Mouse (Mus musculus): ENCODE data around the gene Themis3. TPM values are rescaled to one million over a fixed set of nuclear protein-coding genes. Genes with fewer than 3 reads are reported as not detected.

Themis3 gene
- not detected in 2 replicates for polyA plus RNA-seq (2016; fragmentation: Nextera tagmentation; extraction: Ambion mirVana)

DNA sequence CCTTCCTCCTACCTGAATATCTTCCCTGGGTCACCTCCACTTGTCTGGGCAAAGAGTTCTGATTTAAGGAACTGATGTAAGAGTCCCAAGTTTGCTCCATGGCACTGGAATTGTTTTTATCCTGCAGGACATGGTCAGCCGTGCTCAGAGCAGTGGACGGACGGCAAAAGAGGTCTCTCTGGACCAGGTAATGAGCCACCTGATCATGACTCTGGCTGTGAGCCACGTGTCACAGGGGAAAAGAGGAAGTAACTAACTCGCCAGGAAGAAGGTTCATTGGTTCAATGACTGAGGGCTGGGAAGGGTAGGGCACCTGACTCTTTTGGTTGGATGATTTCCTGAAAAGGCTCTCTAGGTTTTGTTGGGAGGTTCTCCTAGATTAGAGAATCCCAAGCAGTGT is at the start of gene Themis3:
Gene Themis3, minus strand, starts transcription at position 187 of the 400 bp plus-strand sequence.
- Histone ChIP-seq H3K9ac (no peak within 1 kb of the TSS), H3K4me2 (no peak within 1 kb of the TSS), H3K27me3 (replicated peaks) (no peaks in the 10 kb centered on the region), H3K9me3 (replicated peaks) (no peaks in the 10 kb centered on the region), H3K27ac (ENCODE audit: poor library complexity, severe bottlenecking) (no peak within 1 kb of the TSS), H3K4me3 (no peak within 1 kb of the TSS), H3K4me1 (replicated peaks) (peaks cover 5% of the 10 kb centered on the region), H3K36me3 (no peaks in the 10 kb centered on the region)
- ATAC-seq (ENCODE audit: insufficient number of reproducible peaks, low FRiP score), result no peak
- 65% methylated on average over 5 of the region's 5 CpGs for WGBS

GRCm38 (mm10) chr17:66637951-66638722 is 43.7 kb upstream of the Themis3 start:
- H3K27ac ChIP-seq (ENCODE audit: poor library complexity, severe bottlenecking), result no peak overlapping the region
- H3K27me3 ChIP-seq (replicated peaks), result no peaks in the 10 kb centered on the region
- 66% methylated on average over 7 of the region's 7 CpGs for WGBS
- H3K4me3 ChIP-seq, result no peak overlapping the region
- ATAC-seq (ENCODE audit: insufficient number of reproducible peaks, low FRiP score), result no peak
- no peak overlapping the region for H3K9ac ChIP-seq
- H3K36me3 ChIP-seq, result no peaks in the 10 kb centered on the region
- H3K9me3 ChIP-seq (replicated peaks), result 0 out of 2 replicates have a peak, but pooled peaks cover 8% of the 10 kb centered on the region
- H3K4me2 ChIP-seq, result no peak overlapping the region
- H3K4me1 ChIP-seq (replicated peaks), result no peaks in the 10 kb centered on the region

- Histone ChIP-seq H3K4me2 (no peak overlapping the region), H3K27me3 (replicated peaks) (no peaks in the 10 kb centered on the region), H3K9me3 (replicated peaks) (0 out of 2 replicates have a peak, but pooled peaks cover 5% of the 10 kb centered on the region), H3K36me3 (no peaks in the 10 kb centered on the region), H3K4me3 (no peak overlapping the region), H3K27ac (ENCODE audit: poor library complexity, severe bottlenecking) (no peak overlapping the region), H3K4me1 (replicated peaks) (no peaks in the 10 kb centered on the region), H3K9ac (no peak overlapping the region)
- 73% methylated on average over 13 of the region's 13 CpGs for WGBS
- ATAC-seq (ENCODE audit: insufficient number of reproducible peaks, low FRiP score), result no peak
Measured at GRCm38 (mm10) chr17:66619996-66620656, 25.7 kb upstream of the Themis3 start.

DNA sequence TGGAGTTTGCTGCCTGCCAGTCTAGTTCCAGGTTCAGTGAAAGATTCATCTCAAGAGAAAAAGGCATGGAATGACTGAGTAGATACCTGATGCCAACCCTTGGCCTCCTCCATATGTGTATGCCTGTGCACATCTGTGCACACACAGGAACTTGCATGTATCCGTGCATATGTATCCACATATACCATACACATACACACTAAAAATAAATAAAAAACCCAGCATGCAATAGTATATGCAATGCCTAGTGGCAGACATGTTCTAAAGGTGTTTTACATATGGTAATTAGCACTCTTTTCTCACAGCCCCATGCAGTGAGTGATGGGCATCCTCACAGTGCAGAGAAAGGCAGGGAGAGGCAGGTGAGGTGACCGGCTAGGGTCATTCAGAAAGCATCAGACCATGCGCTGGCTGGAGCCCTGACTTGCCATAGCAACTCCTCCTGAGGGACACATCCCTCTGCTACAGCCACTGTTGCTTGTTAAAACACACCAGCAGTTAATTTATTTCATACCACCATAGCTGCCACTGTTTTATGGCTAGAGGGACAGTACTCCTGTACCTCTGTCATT is 24.9 kb upstream of the Themis3 start:
- no peak overlapping the region for H3K27ac ChIP-seq (ENCODE audit: poor library complexity, severe bottlenecking)
- no peak overlapping the region for H3K4me3 ChIP-seq
- H3K4me2 ChIP-seq, result no peak overlapping the region
- H3K9me3 ChIP-seq (replicated peaks), result 0 out of 2 replicates have a peak, but pooled peaks cover 5% of the 10 kb centered on the region
- H3K27me3 ChIP-seq (replicated peaks), result no peaks in the 10 kb centered on the region
- ATAC-seq (ENCODE audit: insufficient number of reproducible peaks, low FRiP score), result no peak
- H3K4me1 ChIP-seq (replicated peaks), result no peaks in the 10 kb centered on the region
- no peaks in the 10 kb centered on the region for H3K36me3 ChIP-seq
- no peak overlapping the region for H3K9ac ChIP-seq
- 88% methylated on average over 3 of the region's 3 CpGs for WGBS

GRCm38 (mm10) chr17:66610032-66610431 is 15.6 kb upstream of the Themis3 start:
- Histone ChIP-seq H3K36me3 (no peaks in the 10 kb centered on the region), H3K4me3 (no peak overlapping the region), H3K4me1 (replicated peaks) (no peaks in the 10 kb centered on the region), H3K9ac (no peak overlapping the region), H3K4me2 (no peak overlapping the region), H3K9me3 (replicated peaks) (peaks cover 3% of the 10 kb centered on the region; the same call in 1 of the 2 replicates), H3K27me3 (replicated peaks) (no peaks in the 10 kb centered on the region), H3K27ac (ENCODE audit: poor library complexity, severe bottlenecking) (no peak overlapping the region)
- ATAC-seq (ENCODE audit: insufficient number of reproducible peaks, low FRiP score), result no peak

DNA sequence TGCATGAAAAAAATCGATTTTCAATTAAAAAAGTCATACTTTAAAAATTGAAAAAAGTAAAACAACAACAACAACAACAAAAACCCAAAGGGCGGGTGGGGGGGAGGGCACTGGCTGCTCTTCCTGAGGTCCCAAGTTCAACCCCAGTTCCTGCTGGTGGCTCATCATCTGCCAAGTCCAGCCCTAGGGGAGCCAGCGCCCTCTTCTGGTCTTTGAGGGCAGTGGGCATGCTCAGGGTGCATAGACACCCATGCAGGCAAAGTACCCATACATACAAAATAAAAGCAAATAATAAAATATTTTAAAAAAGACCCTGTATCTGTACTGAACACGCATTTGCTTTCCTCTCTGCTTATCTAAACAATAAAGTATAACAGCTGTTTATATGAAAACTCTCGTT is 10.5 kb upstream of the Themis3 start:
- 72% methylated on average over 5 of the region's 5 CpGs for WGBS
- no peak for ATAC-seq (ENCODE audit: insufficient number of reproducible peaks, low FRiP score)
- no peak overlapping the region for H3K4me2 ChIP-seq

DNA sequence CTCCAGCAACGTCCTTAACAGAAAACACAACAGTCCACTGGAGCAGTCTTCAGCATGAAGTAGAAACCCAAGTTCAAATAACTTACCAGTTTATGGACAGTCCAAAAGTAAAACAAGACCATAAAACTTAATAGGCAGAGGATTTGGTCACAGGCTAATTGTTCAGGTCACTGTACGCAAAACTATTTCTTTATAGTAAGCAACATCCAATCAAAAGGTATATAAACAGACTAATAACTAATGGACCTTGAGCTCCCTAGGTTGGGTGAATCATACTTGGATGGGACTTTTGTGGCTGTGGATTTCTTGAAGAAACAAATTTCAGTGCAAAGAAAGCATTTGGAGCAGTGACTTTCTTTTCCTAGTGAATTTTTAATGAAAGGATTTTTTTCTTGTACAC is 6.8 kb upstream of the Themis3 start:
- Histone ChIP-seq H3K4me3 (no peak overlapping the region), H3K27me3 (replicated peaks) (no peaks in the 10 kb centered on the region), H3K4me1 (replicated peaks) (no peaks in the 10 kb centered on the region), H3K27ac (ENCODE audit: poor library complexity, severe bottlenecking) (no peak overlapping the region), H3K4me2 (no peak overlapping the region), H3K9ac (no peak overlapping the region), H3K36me3 (no peaks in the 10 kb centered on the region), H3K9me3 (replicated peaks) (no peaks in the 10 kb centered on the region)
- no peak for ATAC-seq (ENCODE audit: insufficient number of reproducible peaks, low FRiP score)
- WGBS, result 81% methylated on average over 2 of the region's 2 CpGs

More for the DNA sequence above, 10.5 kb upstream of the Themis3 start:
- peaks cover 3% of the 10 kb centered on the region; the same call in 1 of the 2 replicates for H3K9me3 ChIP-seq (replicated peaks)
- no peak overlapping the region for H3K4me3 ChIP-seq
- no peaks in the 10 kb centered on the region for H3K4me1 ChIP-seq (replicated peaks)
- no peaks in the 10 kb centered on the region for H3K36me3 ChIP-seq
- H3K27ac ChIP-seq (ENCODE audit: poor library complexity, severe bottlenecking), result no peak overlapping the region
- no peaks in the 10 kb centered on the region for H3K27me3 ChIP-seq (replicated peaks)
- no peak overlapping the region for H3K9ac ChIP-seq

GRCm38 (mm10) chr17:66595867-66596266 is 1.4 kb upstream of the Themis3 start:
- no peak overlapping the region for H3K27ac ChIP-seq (ENCODE audit: poor library complexity, severe bottlenecking)
- 79% methylated on average over 3 of the region's 3 CpGs for WGBS
- H3K27me3 ChIP-seq (replicated peaks), result no peaks in the 10 kb centered on the region
- no peaks in the 10 kb centered on the region for H3K36me3 ChIP-seq
- no peaks in the 10 kb centered on the region for H3K9me3 ChIP-seq (replicated peaks)
- H3K4me1 ChIP-seq (replicated peaks), result no peaks in the 10 kb centered on the region
- H3K4me3 ChIP-seq, result no peak overlapping the region
- ATAC-seq (ENCODE audit: insufficient number of reproducible peaks, low FRiP score), result no peak
- no peak overlapping the region for H3K4me2 ChIP-seq
- H3K9ac ChIP-seq, result no peak overlapping the region

GRCm38 (mm10) chr17:66595256-66595655 is 835 bp upstream of the Themis3 start:
- no peak overlapping the region for H3K4me3 ChIP-seq
- H3K9ac ChIP-seq, result no peak overlapping the region
- no peak overlapping the region for H3K4me2 ChIP-seq
- H3K36me3 ChIP-seq, result no peaks in the 10 kb centered on the region
- H3K4me1 ChIP-seq (replicated peaks), result peaks cover 4% of the 10 kb centered on the region
- H3K27me3 ChIP-seq (replicated peaks), result no peaks in the 10 kb centered on the region
- H3K27ac ChIP-seq (ENCODE audit: poor library complexity, severe bottlenecking), result no peak overlapping the region
- ATAC-seq (ENCODE audit: insufficient number of reproducible peaks, low FRiP score), result no peak
- no peaks in the 10 kb centered on the region for H3K9me3 ChIP-seq (replicated peaks)

GRCm38 (mm10) chr17:66590353-66591075 is 3.9 kb downstream of the Themis3 start:
- Histone ChIP-seq H3K4me1 (replicated peaks) (peaks cover 5% of the 10 kb centered on the region), H3K4me3 (no peak overlapping the region), H3K9me3 (replicated peaks) (no peaks in the 10 kb centered on the region), H3K27ac (ENCODE audit: poor library complexity, severe bottlenecking) (no peak overlapping the region), H3K9ac (no peak overlapping the region), H3K36me3 (no peaks in the 10 kb centered on the region), H3K27me3 (replicated peaks) (no peaks in the 10 kb centered on the region; the same call in 1 of the 2 replicates), H3K4me2 (no peak overlapping the region)
- 59% methylated on average over 9 of the region's 9 CpGs for WGBS
- ATAC-seq (ENCODE audit: insufficient number of reproducible peaks, low FRiP score), result no peak; the same call in 1 of the 2 replicates

DNA sequence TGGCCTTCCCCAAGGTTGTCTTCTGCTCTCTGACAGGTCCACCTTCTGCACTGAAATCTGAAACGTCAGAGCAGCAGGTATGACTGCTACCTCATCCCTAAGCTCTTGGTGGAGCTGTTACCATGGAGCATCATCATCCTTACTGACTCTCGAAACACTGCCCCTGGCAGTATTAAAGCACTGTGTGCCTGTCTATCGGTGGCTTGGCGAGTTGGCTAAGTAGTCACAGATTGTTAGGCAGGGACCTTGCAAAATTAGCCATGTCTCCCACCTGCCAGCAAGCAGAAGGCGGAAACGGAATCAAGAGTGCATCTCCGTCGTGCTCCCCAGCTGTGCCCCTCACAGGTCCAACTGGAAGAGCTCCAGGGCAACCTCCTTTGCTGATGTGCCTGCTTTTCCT is 4.6 kb downstream of the Themis3 start:
- Histone ChIP-seq H3K36me3 (no peaks in the 10 kb centered on the region), H3K4me1 (replicated peaks) (peaks cover 5% of the 10 kb centered on the region), H3K4me3 (no peak overlapping the region), H3K9ac (no peak overlapping the region), H3K27me3 (replicated peaks) (no peaks in the 10 kb centered on the region; the same call in 1 of the 2 replicates), H3K9me3 (replicated peaks) (no peaks in the 10 kb centered on the region), H3K4me2 (no peak overlapping the region), H3K27ac (ENCODE audit: poor library complexity, severe bottlenecking) (no peak overlapping the region)
- WGBS, result 66% methylated on average over 8 of the region's 8 CpGs
- no peak for ATAC-seq (ENCODE audit: insufficient number of reproducible peaks, low FRiP score)
